Mouse (Mus musculus) brain, adult 2 months (tissue): ENCODE results near the gene Ccs.

Experiments used
- DNase-seq: peaks from one replicate; pipeline ENCODE4 v3.0.0; 2011; ENCODE audit warnings: low read depth, low spot score

The Ccs gene

DNA sequence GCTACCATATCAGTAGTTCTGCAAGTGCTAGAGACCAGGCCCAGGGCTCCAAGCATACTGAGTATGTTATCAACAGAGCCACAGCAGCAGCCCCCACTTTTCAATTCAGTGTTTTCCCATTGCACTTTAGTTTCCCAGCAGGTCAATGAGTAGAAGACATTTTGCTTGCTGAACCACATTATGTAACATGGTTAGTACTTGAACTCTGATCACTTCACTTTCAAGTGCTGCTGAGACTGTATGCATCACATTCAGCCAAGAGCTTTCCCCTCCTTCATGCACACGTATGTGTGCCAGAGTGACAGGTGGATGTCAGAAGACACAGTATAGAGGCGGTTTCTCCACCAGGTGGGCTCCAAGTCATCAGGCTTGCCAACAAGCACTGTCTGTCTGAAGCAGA, 56.2 kb downstream of the Ccs start:
- no peak for DNase-seq
